Comparison of ENCODE assay signal across 14 mouse cellular contexts in genomic region chr10:44325551-44326500, GRCm38 (mm10). TPM values are rescaled to one million over a fixed set of nuclear protein-coding genes. Genes with fewer than 3 reads are reported as not detected.
DNase-seq lines count a peak whose midpoint lies in the region; ATAC-seq and TF ChIP-seq lines count a peak whose summit lies in the region.
"Had no signal": no experiment of that assay in that cellular context is flagged by ENCODE, and none has a peak within 500 bp of the region (broad histone marks: within the 10 kb centered on the region; RNA-seq: fewer than 3 reads in every experiment).

No protein-coding gene starts in this region.

- no peak overlapping the region for H3K4me2 ChIP-seq in midbrain, postnatal 0 days (ENCODE audit: low read depth, low read length, poor library complexity, severe bottlenecking)
- H3K4me2 ChIP-seq in kidney, embryonic 15.5 days = no peak overlapping the region

- DNase-seq in frontal cortex, postnatal 10 days (ENCODE audit: low spot score in 2 of 2) = no peak
- DNase-seq in midbrain, embryonic 10.5 days (ENCODE audit: low spot score) = peak; percentile 31
- DNase-seq in midbrain, postnatal 0 days (ENCODE audit: low spot score) = no peak
- DNase-seq in retina, embryonic 14.5 days (ENCODE audit: low spot score) = peak; percentile 11
- DNase-seq in thymus, postnatal 0 days (ENCODE audit: low spot score) = no peak
- no peak for DNase-seq in spleen, adult 12 weeks (ENCODE audit: low spot score)
- DNase-seq: adrenal gland, postnatal 36 days; cerebellum, postnatal 14 days; heart, postnatal 4 days; right cerebral cortex, postnatal 4 days; thymus, adult 2 months had no signal

- no peaks in the 10 kb centered on the region for H3K27me3 ChIP-seq in midbrain, embryonic 10.5 days (ENCODE audit: low read depth, poor library complexity, severe bottlenecking)
- H3K27me3 ChIP-seq in midbrain, postnatal 0 days (ENCODE audit: insufficient read depth, low read length) = no peaks in the 10 kb centered on the region
- no peaks in the 10 kb centered on the region for H3K27me3 ChIP-seq in kidney, embryonic 15.5 days

- H3K36me3 ChIP-seq in midbrain, embryonic 10.5 days = peaks cover 8% of the 10 kb centered on the region
- no peaks in the 10 kb centered on the region for H3K36me3 ChIP-seq in midbrain, postnatal 0 days (ENCODE audit: insufficient read depth, low read length)
- 0 out of 2 replicates have a peak, but pooled peaks cover 4% of the 10 kb centered on the region for H3K36me3 ChIP-seq in kidney, embryonic 15.5 days

- no peak overlapping the region for H3K4me3 ChIP-seq in midbrain, embryonic 10.5 days
- H3K4me3 ChIP-seq in midbrain, postnatal 0 days (ENCODE audit: low read depth, low read length) = no peak overlapping the region
- no peak overlapping the region for H3K4me3 ChIP-seq in kidney, embryonic 15.5 days (replicated peaks)

- peak; percentile 62 for ATAC-seq in frontal cortex, adult (ENCODE audit: low TSS enrichment)
- no peak for ATAC-seq in midbrain, postnatal 0 days (ENCODE audit: low FRiP score)
- peak; percentile 60 for ATAC-seq in kidney, embryonic 15.5 days (replicated peaks; ENCODE audit: low FRiP score)
- ATAC-seq: forebrain, embryonic 16.5 days had no signal

- no peak for TF ChIP-seq CTCF in midbrain, postnatal 0 days (IDR thresholded peaks at IDR 0.05)

- peaks cover 6% of the 10 kb centered on the region for H3K4me1 ChIP-seq in midbrain, embryonic 10.5 days
- H3K4me1 ChIP-seq in midbrain, postnatal 0 days (ENCODE audit: insufficient read depth, low read length) = peaks cover 3% of the 10 kb centered on the region; the same call in 1 of the 2 replicates
- H3K4me1 ChIP-seq in kidney, embryonic 15.5 days = peaks cover 2% of the 10 kb centered on the region; the same call in 1 of the 2 replicates

- H3K9ac ChIP-seq in midbrain, postnatal 0 days (replicated peaks; ENCODE audit: low read length, poor library complexity, severe bottlenecking) = no peak overlapping the region
- no peak overlapping the region for H3K9ac ChIP-seq in kidney, embryonic 15.5 days

- H3K9me3 ChIP-seq in midbrain, embryonic 10.5 days (replicated peaks) = no peaks in the 10 kb centered on the region
- H3K9me3 ChIP-seq in midbrain, postnatal 0 days (ENCODE audit: low read length) = no peaks in the 10 kb centered on the region
- H3K9me3 ChIP-seq in kidney, embryonic 15.5 days (replicated peaks) = no peaks in the 10 kb centered on the region

- WGBS in midbrain, embryonic 10.5 days = 82% methylated on average over 13 of the region's 13 CpGs
- 69% methylated on average over 13 of the region's 13 CpGs for WGBS in midbrain, postnatal 0 days
- WGBS in kidney, embryonic 15.5 days = 70% methylated on average over 13 of the region's 13 CpGs

- no peak overlapping the region for H3K27ac ChIP-seq in midbrain, embryonic 10.5 days (replicated peaks)
- no peak overlapping the region for H3K27ac ChIP-seq in midbrain, postnatal 0 days (ENCODE audit: low read depth, low read length)
- 0 out of 2 replicates have a peak overlapping the region, but pooled peaks have one; percentile 10 for H3K27ac ChIP-seq in kidney, embryonic 15.5 days

RNA-seq across cellular contexts. Expression of gene Atg5, which starts 57.7 kb away (rescaled TPM):
- 55.8 and 61.0 TPM in 2 replicates for polyA plus RNA-seq in midbrain, embryonic 10.5 days (2016; fragmentation: Nextera tagmentation; extraction: Ambion mirVana)
- 17.0 and 22.4 TPM in 2 replicates for total RNA-seq in midbrain, postnatal 0 days (2014; rRNA removed)
- polyA plus RNA-seq in midbrain, postnatal 0 days (2015; fragmentation: Nextera tagmentation; extraction: Ambion mirVana) = 38.7 and 40.0 TPM in 2 replicates
- polyA plus RNA-seq in kidney, embryonic 15.5 days (2015; fragmentation: Nextera tagmentation; extraction: Ambion mirVana) = 50.3 and 52.6 TPM in 2 replicates
- 49.7 and 54.7 TPM in 2 replicates for polyA plus RNA-seq in thymus, postnatal 0 days (2015; fragmentation: Nextera tagmentation; extraction: Ambion mirVana)

Comparison
In these comparisons a context has a peak if more than half of its experiments do, and no peak if none do; other contexts are left out.
1. DNase-seq: peak in midbrain, embryonic 10.5 days (single experiment) and retina, embryonic 14.5 days (single experiment); none in frontal cortex, postnatal 10 days (0 of 2), midbrain, postnatal 0 days (single experiment), thymus, postnatal 0 days (single experiment) and spleen, adult 12 weeks (single experiment).